Mouse (Mus musculus) hindbrain, embryonic 16.5 days (tissue): ENCODE measurements around the gene Insyn1. TPM values are rescaled to one million over a fixed set of nuclear protein-coding genes. Genes with fewer than 3 reads are reported as not detected.

ENCODE experiments used
- ATAC-seq: fragments of 200-750 bp; cut with Nextera tagmentation; 2 replicates; pipeline ENCODE4 v1.8.0; 2017; ENCODE audit warnings: moderate TSS enrichment, moderate library complexity
- H3K27ac ChIP-seq: fragments of 300-500 bp; sonication (generic); 2 replicates; pipeline ENCODE4 v1.5.1; 2014; ENCODE audit warnings: low read depth, mild to moderate bottlenecking, control low read depth, low read length, moderate library complexity
- H3K27me3 ChIP-seq: fragments of 300-500 bp; sonication (generic); replicated peaks from 2 replicates; pipeline ENCODE4 v1.6.1; 2014; ENCODE audit warnings: low read length; ENCODE audit not compliant: control insufficient read depth, insufficient read depth
- H3K36me3 ChIP-seq: fragments of 300-500 bp; sonication (generic); 2 replicates; pipeline ENCODE4 v1.6.1; 2014; ENCODE audit warnings: mild to moderate bottlenecking, low read length, moderate library complexity, mixed read lengths; ENCODE audit not compliant: control insufficient read depth, insufficient read depth
- H3K4me1 ChIP-seq: fragments of 300-500 bp; sonication (generic); 2 replicates; pipeline ENCODE4 v1.6.1; 2014; ENCODE audit warnings: low read depth, low read length; ENCODE audit not compliant: control insufficient read depth, insufficient read depth
- H3K4me2 ChIP-seq: fragments of 300-500 bp; sonication (generic); 2 replicates; pipeline ENCODE4 v1.6.1; 2014; ENCODE audit warnings: mild to moderate bottlenecking, low read length, control low read depth, moderate library complexity
- H3K4me3 ChIP-seq: fragments of 300-500 bp; sonication (generic); 2 replicates; pipeline ENCODE4 v1.5.1; 2014; ENCODE audit warnings: mild to moderate bottlenecking, low read length, control low read depth, moderate library complexity
- H3K9ac ChIP-seq: fragments of 300-500 bp; sonication (generic); 2 replicates; pipeline ENCODE4 v1.6.1; 2014; ENCODE audit warnings: low read depth, mild to moderate bottlenecking, control low read depth, low read length, moderate library complexity
- H3K9me3 ChIP-seq: fragments of 300-500 bp; sonication (generic); 2 replicates; pipeline ENCODE4 v1.6.1; 2014; ENCODE audit warnings: mild to moderate bottlenecking, low read length, moderate library complexity; ENCODE audit not compliant: control insufficient read depth
- WGBS: fragments of 180-500 bp; shearing (Covaris S2); extraction: QIAGEN DNeasy Blood & Tissue Kit; methylation state at CpG from one replicate; pipeline ENCODE4 v1.1.7; 2014; 5-methylcytosine and 5-hydroxymethylcytosine counted together
- polyA plus RNA-seq: library from polyadenylated mRNA; unstranded; fragments of >200 nt; fragmentation: Nextera tagmentation; extraction: Ambion mirVana; gene quantifications from 2 replicates; pipeline ENCODE4 v1.2.1, GENCODE M21; 2015

Gene Insyn1
- polyA plus RNA-seq: 8.5 and 9.6 TPM in 2 replicates

- H3K9me3 ChIP-seq: no peaks in the 10 kb centered on the region
- H3K27ac ChIP-seq: peak within 1 kb of the TSS; percentile 83
- H3K4me3 ChIP-seq: peak within 1 kb of the TSS; percentile 81
- under 1% methylated on average over 65 of the region's 104 CpGs for WGBS
- peak; percentile 79 for ATAC-seq
- H3K4me2 ChIP-seq: peak within 1 kb of the TSS; percentile 95
- peaks cover 25% of the 10 kb centered on the region for H3K4me1 ChIP-seq
- H3K9ac ChIP-seq: peak within 1 kb of the TSS; percentile 81
- H3K36me3 ChIP-seq: no peaks in the 10 kb centered on the region
- 0 out of 2 replicates have a peak, but pooled peaks cover 2% of the 10 kb centered on the region for H3K27me3 ChIP-seq
Measured at GRCm38 (mm10) chr9:58487851-58488801, at the start of gene Insyn1. Gene Insyn1 (plus strand): TSS chr9:58488603.

GRCm38 (mm10) chr9:58438921-58439396 lies 49.4 kb upstream of the Insyn1 start:
- Histone ChIP-seq H3K27me3 (no peaks in the 10 kb centered on the region), H3K36me3 (no peaks in the 10 kb centered on the region), H3K4me3 (no peak overlapping the region), H3K4me1 (peaks cover 41% of the 10 kb centered on the region), H3K4me2 (peak overlapping the region; percentile 22; the same call in 1 of the 2 replicates), H3K9me3 (no peaks in the 10 kb centered on the region), H3K27ac (peak overlapping the region; percentile 24), H3K9ac (peak overlapping the region; percentile 20)
- ATAC-seq: no peak
- 29% methylated on average over 22 of the region's 22 CpGs for whole genome bisulfite sequencing

- no peaks in the 10 kb centered on the region for H3K9me3 ChIP-seq
- WGBS: 42% methylated on average over 6 of the region's 6 CpGs
- H3K9ac ChIP-seq: no peak overlapping the region
- H3K36me3 ChIP-seq: no peaks in the 10 kb centered on the region
- peak overlapping the region; percentile 14; the same call in 1 of the 2 replicates for H3K27ac ChIP-seq
- no peak overlapping the region for H3K4me3 ChIP-seq
- H3K4me2 ChIP-seq: no peak overlapping the region
- H3K27me3 ChIP-seq: no peaks in the 10 kb centered on the region
- peak; percentile 83 for ATAC-seq
- peaks cover 41% of the 10 kb centered on the region for H3K4me1 ChIP-seq
Measured at GRCm38 (mm10) chr9:58440100-58440499, 48.3 kb upstream of the Insyn1 start.

GRCm38 (mm10) chr9:58440614-58441013 lies 47.8 kb upstream of the Insyn1 start:
- Histone ChIP-seq H3K27ac (peak overlapping the region; percentile 14; the same call in 1 of the 2 replicates), H3K9me3 (no peaks in the 10 kb centered on the region), H3K4me2 (no peak overlapping the region), H3K9ac (no peak overlapping the region), H3K4me3 (no peak overlapping the region), H3K27me3 (no peaks in the 10 kb centered on the region), H3K36me3 (no peaks in the 10 kb centered on the region), H3K4me1 (peaks cover 41% of the 10 kb centered on the region)
- ATAC-seq: peak; percentile 53

GRCm38 (mm10) chr9:58441351-58442104 lies 46.9 kb upstream of the Insyn1 start:
- H3K36me3 ChIP-seq: no peaks in the 10 kb centered on the region
- 73% methylated on average over 6 of the region's 6 CpGs for WGBS
- no peaks in the 10 kb centered on the region for H3K27me3 ChIP-seq
- no peak overlapping the region for H3K27ac ChIP-seq
- no peak overlapping the region for H3K4me2 ChIP-seq
- H3K9me3 ChIP-seq: no peaks in the 10 kb centered on the region
- ATAC-seq: no peak
- peaks cover 35% of the 10 kb centered on the region for H3K4me1 ChIP-seq
- H3K9ac ChIP-seq: no peak overlapping the region
- H3K4me3 ChIP-seq: no peak overlapping the region

- H3K4me1 ChIP-seq: peaks cover 34% of the 10 kb centered on the region
- whole genome bisulfite sequencing: 39% methylated on average over 7 of the region's 7 CpGs
- H3K27ac ChIP-seq: peak overlapping the region; percentile 21
- H3K9me3 ChIP-seq: no peaks in the 10 kb centered on the region
- no peaks in the 10 kb centered on the region for H3K27me3 ChIP-seq
- H3K4me2 ChIP-seq: no peak overlapping the region
- no peak overlapping the region for H3K4me3 ChIP-seq
- peak overlapping the region; percentile 29 for H3K9ac ChIP-seq
- ATAC-seq: no peak
- no peaks in the 10 kb centered on the region for H3K36me3 ChIP-seq
Measured at GRCm38 (mm10) chr9:58442105-58443010, 46.0 kb upstream of the Insyn1 start.

- H3K27ac ChIP-seq: no peak overlapping the region
- H3K9me3 ChIP-seq: no peaks in the 10 kb centered on the region
Measured at GRCm38 (mm10) chr9:58443061-58443460, 45.3 kb upstream of the Insyn1 start.

GRCm38 (mm10) chr9:58446829-58447228 lies 41.6 kb upstream of the Insyn1 start:
- WGBS: 40% methylated on average over 4 of the region's 4 CpGs
- Histone ChIP-seq H3K9ac (no peak overlapping the region), H3K4me2 (no peak overlapping the region), H3K27ac (no peak overlapping the region), H3K4me1 (peaks cover 8% of the 10 kb centered on the region), H3K9me3 (no peaks in the 10 kb centered on the region), H3K27me3 (no peaks in the 10 kb centered on the region), H3K4me3 (no peak overlapping the region), H3K36me3 (no peaks in the 10 kb centered on the region)
- no peak for ATAC-seq

More at GRCm38 (mm10) chr9:58443061-58443460, 45.3 kb upstream of the Insyn1 start:
- no peak for ATAC-seq
- Histone ChIP-seq H3K27me3 (no peaks in the 10 kb centered on the region), H3K36me3 (no peaks in the 10 kb centered on the region), H3K9ac (no peak overlapping the region), H3K4me1 (peaks cover 31% of the 10 kb centered on the region), H3K4me2 (no peak overlapping the region), H3K4me3 (no peak overlapping the region)
- WGBS: 59% methylated on average over 3 of the region's 3 CpGs
